Mouse (Mus musculus) neural tube, embryonic 13.5 days (tissue): ENCODE measurements around the gene Tgfb2. TPM values are rescaled to one million over a fixed set of nuclear protein-coding genes. Genes with fewer than 3 reads are reported as not detected.
A peak's percentile ranks its signal among the peaks of the same experiment; 100 is the strongest.

Experiments
- ATAC-seq: fragments of 200-750 bp; cut with Nextera tagmentation; 2 replicates; pipeline ENCODE4 v1.8.0; 2017; ENCODE audit warnings: low read depth, mild to moderate bottlenecking, moderate TSS enrichment, moderate library complexity
- H3K27ac ChIP-seq: fragments of 300-500 bp; sonication (generic); replicated peaks from 2 replicates; pipeline ENCODE4 v1.5.1; 2015; ENCODE audit warnings: moderate library complexity, mild to moderate bottlenecking, inconsistent platforms
- H3K27me3 ChIP-seq: fragments of 300-500 bp; sonication (generic); 2 replicates; pipeline ENCODE4 v1.6.1; 2015; ENCODE audit warnings: mild to moderate bottlenecking, inconsistent platforms
- H3K36me3 ChIP-seq: fragments of 300-500 bp; sonication (generic); 2 replicates; pipeline ENCODE4 v1.6.1; 2015; ENCODE audit warnings: mild to moderate bottlenecking, inconsistent platforms
- H3K4me1 ChIP-seq: fragments of 300-500 bp; sonication (generic); replicated peaks from 2 replicates; pipeline ENCODE4 v1.6.1; 2015; ENCODE audit warnings: inconsistent platforms
- H3K4me2 ChIP-seq: fragments of 300-500 bp; sonication (generic); 2 replicates; pipeline ENCODE4 v1.6.1; 2015; ENCODE audit warnings: inconsistent platforms, mild to moderate bottlenecking, moderate library complexity
- H3K4me3 ChIP-seq: fragments of 300-500 bp; sonication (generic); 2 replicates; pipeline ENCODE4 v1.5.1; 2015; ENCODE audit warnings: mild to moderate bottlenecking, inconsistent platforms
- H3K9ac ChIP-seq: fragments of 300-500 bp; sonication (generic); 2 replicates; pipeline ENCODE4 v1.6.1; 2015; ENCODE audit warnings: moderate library complexity, mild to moderate bottlenecking, inconsistent platforms
- H3K9me3 ChIP-seq: fragments of 300-500 bp; sonication (generic); 2 replicates; pipeline ENCODE4 v1.6.1; 2016; ENCODE audit warnings: inconsistent platforms
- WGBS: fragments of 180-500 bp; shearing (Covaris S2); methylation state at CpG from one replicate; pipeline ENCODE4 v1.1.7; 2015; 5-methylcytosine and 5-hydroxymethylcytosine counted together
- polyA plus RNA-seq: library from polyadenylated mRNA; unstranded; fragments of >200 nt; fragmentation: Nextera tagmentation; extraction: Ambion mirVana; gene quantifications from 2 replicates; pipeline ENCODE4 v1.2.1, GENCODE M21; 2015

The Tgfb2 gene
- polyA plus RNA-seq, 1 experiment from 2014 or later: 24.0 TPM

DNA sequence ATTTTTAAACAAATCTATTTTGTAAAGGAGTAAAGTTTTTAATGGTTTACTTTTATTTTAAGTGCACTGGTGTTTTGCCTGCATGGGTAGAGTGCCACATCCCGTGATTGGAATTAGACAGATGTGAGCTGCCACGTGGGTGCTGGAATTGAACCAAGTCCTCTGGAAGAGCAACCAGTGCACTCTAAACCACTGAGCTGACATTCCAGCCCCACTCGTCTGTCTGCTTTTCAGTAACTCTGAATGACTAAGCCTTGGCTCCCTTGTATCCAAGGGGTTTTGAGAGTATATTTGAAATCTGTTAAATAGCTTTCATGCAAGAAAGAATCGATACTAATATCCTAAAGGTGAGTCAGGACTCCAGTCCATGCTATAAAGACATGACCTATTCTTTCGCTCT is 13.1 kb upstream of the Tgfb2 start:
- 83% methylated on average over 5 of the region's 5 CpGs for WGBS
- ATAC-seq: no peak

GRCm38 (mm10) chr1:186714980-186715896 is 9.4 kb upstream of the Tgfb2 start:
- WGBS: 78% methylated on average over 17 of the region's 17 CpGs
- H3K4me1 ChIP-seq: no peaks in the 10 kb centered on the region
- H3K4me3 ChIP-seq: no peak overlapping the region
- peaks cover 27% of the 10 kb centered on the region for H3K36me3 ChIP-seq
- no peak overlapping the region for H3K9ac ChIP-seq
- ATAC-seq: no peak
- no peaks in the 10 kb centered on the region for H3K27me3 ChIP-seq
- no peak overlapping the region for H3K27ac ChIP-seq
- H3K4me2 ChIP-seq: no peak overlapping the region
- no peaks in the 10 kb centered on the region for H3K9me3 ChIP-seq

More for the DNA sequence above, 13.1 kb upstream of the Tgfb2 start:
- H3K4me1 ChIP-seq: no peaks in the 10 kb centered on the region
- H3K27me3 ChIP-seq: no peaks in the 10 kb centered on the region
- no peak overlapping the region for H3K4me3 ChIP-seq
- peaks cover 33% of the 10 kb centered on the region for H3K36me3 ChIP-seq
- H3K9me3 ChIP-seq: no peaks in the 10 kb centered on the region
- H3K9ac ChIP-seq: no peak overlapping the region
- H3K4me2 ChIP-seq: no peak overlapping the region
- H3K27ac ChIP-seq: no peak overlapping the region

DNA sequence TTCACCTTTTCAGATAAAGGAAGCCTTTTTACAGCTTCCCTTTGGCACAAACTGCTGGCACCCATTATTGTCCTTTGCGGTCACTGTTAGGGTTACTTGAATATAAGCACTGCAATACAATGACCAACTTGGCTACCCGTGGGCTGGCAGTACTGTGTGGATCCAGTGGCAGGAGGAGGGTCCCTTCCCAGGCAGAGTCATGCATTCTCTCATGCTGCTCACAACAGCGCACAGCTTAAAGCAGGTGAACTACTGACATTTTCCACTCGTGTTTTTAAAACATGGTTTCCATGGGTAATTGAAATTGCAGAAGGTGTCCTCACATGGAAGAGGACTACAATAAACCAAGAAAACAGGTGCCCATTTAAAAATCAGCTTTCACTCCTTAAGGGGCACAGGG is 8.4 kb upstream of the Tgfb2 start:
- H3K4me2 ChIP-seq: no peak overlapping the region
- ATAC-seq: no peak
- 88% methylated on average over 4 of the region's 4 CpGs for WGBS

DNA sequence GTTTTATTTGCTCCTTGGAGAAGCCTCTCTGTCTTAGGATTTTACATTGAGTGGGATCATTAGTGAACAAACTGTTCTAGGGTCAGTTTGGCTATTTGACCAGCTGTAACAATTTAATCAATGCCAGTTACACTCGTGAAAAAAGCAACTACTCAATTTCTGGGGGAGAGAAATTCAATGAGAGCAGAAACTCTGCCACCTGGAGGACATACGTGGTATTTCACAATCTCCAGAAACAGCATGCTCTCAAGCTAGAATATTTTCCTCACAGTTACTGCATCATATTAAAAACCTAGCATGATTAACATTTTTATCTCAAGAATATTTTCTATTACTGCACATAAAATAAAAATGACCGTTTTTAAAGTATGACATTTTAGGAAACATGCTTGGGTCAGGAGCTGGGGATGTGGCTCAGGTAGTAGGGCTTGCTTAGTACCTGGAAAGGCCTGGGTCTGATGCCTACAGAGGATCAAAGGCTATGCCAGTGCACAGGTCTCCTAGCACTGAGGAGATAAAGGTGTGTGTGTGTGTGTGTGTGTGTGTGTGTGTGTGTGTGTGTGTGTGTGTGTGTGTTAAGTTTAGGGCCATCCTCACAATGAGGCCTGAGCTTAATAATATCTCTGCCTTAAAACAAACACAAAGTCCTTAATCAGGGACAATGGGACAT is 7.1 kb upstream of the Tgfb2 start:
- no peak overlapping the region for H3K27ac ChIP-seq
- peaks cover 18% of the 10 kb centered on the region for H3K36me3 ChIP-seq
- no peak overlapping the region for H3K4me3 ChIP-seq
- no peak overlapping the region for H3K4me2 ChIP-seq
- no peak overlapping the region for H3K9ac ChIP-seq
- H3K4me1 ChIP-seq: no peaks in the 10 kb centered on the region
- ATAC-seq: peak; percentile 77
- under 1% methylated on average over 3 of the region's 3 CpGs for WGBS
- H3K27me3 ChIP-seq: peaks cover under 1% of the 10 kb centered on the region; the same call in 1 of the 2 replicates
- H3K9me3 ChIP-seq: no peaks in the 10 kb centered on the region

More for the DNA sequence above, 8.4 kb upstream of the Tgfb2 start:
- Histone ChIP-seq H3K36me3 (peaks cover 20% of the 10 kb centered on the region), H3K9ac (no peak overlapping the region), H3K4me3 (no peak overlapping the region), H3K27me3 (no peaks in the 10 kb centered on the region), H3K27ac (no peak overlapping the region), H3K9me3 (no peaks in the 10 kb centered on the region), H3K4me1 (no peaks in the 10 kb centered on the region)

GRCm38 (mm10) chr1:186705203-186705914 is 430 bp downstream of the Tgfb2 start:
- no peaks in the 10 kb centered on the region for H3K9me3 ChIP-seq
- WGBS: under 1% methylated on average over 57 of the region's 65 CpGs
- peak overlapping the region; percentile 92 for H3K4me2 ChIP-seq
- peak overlapping the region; percentile 80 for H3K27ac ChIP-seq
- ATAC-seq: peak; percentile 73
- no peaks in the 10 kb centered on the region for H3K36me3 ChIP-seq
- H3K9ac ChIP-seq: peak overlapping the region; percentile 83
- H3K4me1 ChIP-seq: peaks cover 39% of the 10 kb centered on the region
- peak overlapping the region; percentile 68 for H3K4me3 ChIP-seq
- peaks cover 14% of the 10 kb centered on the region for H3K27me3 ChIP-seq

DNA sequence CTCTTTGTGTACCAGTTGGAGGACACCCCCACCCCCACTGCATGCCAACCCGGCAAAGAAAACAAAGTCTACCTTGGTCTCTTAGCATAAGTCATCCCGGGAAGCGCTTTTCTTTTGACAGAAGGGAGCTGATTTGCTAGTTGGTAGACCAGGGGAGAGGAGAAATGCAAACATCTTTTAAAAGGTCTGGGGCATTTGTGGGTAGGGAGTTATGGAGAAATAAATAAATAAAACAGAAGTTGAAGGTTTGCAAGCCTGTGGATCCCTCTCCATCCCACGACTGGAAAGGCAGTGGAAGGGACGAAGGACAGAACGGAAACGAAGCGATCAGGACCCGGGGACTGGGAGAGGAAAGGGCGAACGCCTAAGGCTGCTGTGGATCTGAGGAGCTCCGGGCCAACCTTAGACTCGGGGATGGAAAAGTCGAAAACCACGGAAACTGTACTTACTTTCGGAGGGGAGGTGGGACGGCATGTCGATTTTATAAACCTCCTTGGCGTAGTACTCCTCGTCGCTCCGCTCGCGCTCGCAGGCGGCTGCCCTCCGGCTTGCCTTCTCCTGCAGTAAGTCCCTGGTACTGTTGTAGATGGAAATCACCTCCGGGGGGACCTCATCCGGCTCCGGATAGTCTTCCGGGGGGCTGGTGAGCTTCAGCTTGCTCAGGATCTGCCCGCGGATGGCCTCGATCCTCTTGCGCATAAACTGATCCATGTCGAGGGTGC is 1.6 kb downstream of the Tgfb2 start:
- Histone ChIP-seq H3K4me1 (peaks cover 39% of the 10 kb centered on the region), H3K27me3 (peaks cover 14% of the 10 kb centered on the region), H3K36me3 (no peaks in the 10 kb centered on the region), H3K9ac (peak overlapping the region; percentile 83), H3K9me3 (no peaks in the 10 kb centered on the region), H3K27ac (peak overlapping the region; percentile 53; the same call in 1 of the 2 replicates), H3K4me2 (peak overlapping the region; percentile 92), H3K4me3 (peak overlapping the region; percentile 68)
- WGBS: under 1% methylated on average over 36 of the region's 36 CpGs
- no peak for ATAC-seq

- Histone ChIP-seq H3K36me3 (no peaks in the 10 kb centered on the region), H3K4me2 (peak overlapping the region; percentile 92), H3K9me3 (no peaks in the 10 kb centered on the region), H3K27ac (peak overlapping the region; percentile 78), H3K4me3 (peak overlapping the region; percentile 68), H3K27me3 (peaks cover 14% of the 10 kb centered on the region), H3K9ac (peak overlapping the region; percentile 83), H3K4me1 (peaks cover 39% of the 10 kb centered on the region)
- WGBS: 0% methylated on average over 15 of the region's 15 CpGs
- ATAC-seq: no peak
Observed at GRCm38 (mm10) chr1:186703256-186703979, 2.4 kb downstream of the Tgfb2 start.

DNA sequence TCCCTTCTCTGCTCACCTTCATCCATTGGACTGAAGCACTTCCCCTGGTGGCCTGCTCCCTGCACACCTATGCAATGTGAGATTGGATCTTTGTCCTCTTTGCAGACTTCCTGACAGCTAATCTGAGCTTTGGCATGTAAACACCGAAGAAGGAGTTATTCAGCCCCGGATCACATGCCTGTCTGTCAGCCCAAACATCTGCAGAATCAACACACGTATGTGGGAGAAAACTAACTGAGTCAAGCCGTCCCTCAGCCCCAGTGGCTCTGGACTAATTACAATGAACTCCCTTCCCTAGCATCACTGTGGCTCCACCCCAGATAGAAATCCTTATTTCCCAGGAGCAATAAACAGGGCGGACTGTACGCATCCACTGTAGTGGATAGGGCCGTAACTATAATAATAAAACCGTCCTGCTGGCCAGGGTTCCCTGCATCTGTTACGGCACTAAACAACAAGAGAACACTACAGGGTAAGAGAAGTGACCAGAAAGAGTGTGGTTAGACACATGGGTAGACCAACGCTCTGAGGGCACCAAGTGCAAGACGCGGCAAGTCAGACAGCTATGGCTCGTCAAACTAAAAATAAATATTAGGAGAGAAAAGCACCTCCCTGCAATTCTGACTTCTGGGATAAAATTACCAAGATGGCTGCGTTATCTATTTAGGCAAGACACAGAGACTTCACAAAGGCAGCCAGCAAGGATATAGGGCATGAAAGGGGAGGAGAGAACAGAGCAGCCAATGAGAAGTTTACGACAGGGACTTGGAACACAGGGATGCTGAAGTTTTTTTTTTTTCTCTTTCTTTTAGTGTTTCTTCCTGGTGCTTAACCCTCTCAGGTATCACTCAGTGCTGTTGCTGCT is 3.2 kb downstream of the Tgfb2 start:
- Histone ChIP-seq H3K4me3 (peak overlapping the region; percentile 68), H3K27ac (peak overlapping the region; percentile 78), H3K4me1 (peaks cover 39% of the 10 kb centered on the region), H3K9me3 (no peaks in the 10 kb centered on the region), H3K4me2 (peak overlapping the region; percentile 92), H3K27me3 (peaks cover 10% of the 10 kb centered on the region), H3K9ac (peak overlapping the region; percentile 83), H3K36me3 (no peaks in the 10 kb centered on the region)
- ATAC-seq: peak; percentile 49
- 12% methylated on average over 15 of the region's 15 CpGs for WGBS

GRCm38 (mm10) chr1:186701206-186701905 is 4.4 kb downstream of the Tgfb2 start:
- Histone ChIP-seq H3K27ac (no peak overlapping the region), H3K9me3 (no peaks in the 10 kb centered on the region), H3K9ac (no peak overlapping the region), H3K36me3 (no peaks in the 10 kb centered on the region), H3K27me3 (peaks cover under 1% of the 10 kb centered on the region; the same call in 1 of the 2 replicates), H3K4me1 (peaks cover 35% of the 10 kb centered on the region), H3K4me3 (no peak overlapping the region), H3K4me2 (peak overlapping the region; percentile 24; the same call in 1 of the 2 replicates)
- 69% methylated on average over 8 of the region's 8 CpGs for WGBS
- no peak for ATAC-seq

- 79% methylated on average over 3 of the region's 3 CpGs for WGBS
- Histone ChIP-seq H3K4me2 (no peak overlapping the region), H3K27me3 (no peaks in the 10 kb centered on the region), H3K9ac (no peak overlapping the region), H3K4me1 (peaks cover 26% of the 10 kb centered on the region), H3K36me3 (no peaks in the 10 kb centered on the region), H3K9me3 (no peaks in the 10 kb centered on the region), H3K27ac (no peak overlapping the region), H3K4me3 (no peak overlapping the region)
- no peak for ATAC-seq
Observed at GRCm38 (mm10) chr1:186700496-186700895, 5.3 kb downstream of the Tgfb2 start.
